Mouse (Mus musculus) erythroblast, embryonic 14.5 days (primary cell): Measurements from ENCODE around the gene Trub1.

Experiments used
- GATA1 ChIP-seq: IDR thresholded peaks from 2 replicates; pipeline ENCODE4 v1.6.1; 2012; ENCODE audit warnings: low read length, inconsistent platforms, mixed read lengths
- TAL1 ChIP-seq: IDR thresholded peaks from 3 replicates; pipeline ENCODE4 v1.6.1; 2012; ENCODE audit warnings: low read length, inconsistent platforms, mixed read lengths

- no peak for TF ChIP-seq GATA1
- no peak for TF ChIP-seq TAL1
Measured at GRCm38 (mm10) chr19:57509758-57510319, 57.1 kb downstream of the Trub1 start.
